Mouse (Mus musculus) granulocyte monocyte progenitor cell, adult 5-6 weeks (primary cell): Measurements from ENCODE around the gene Gm49384. TPM values are rescaled to one million over a fixed set of nuclear protein-coding genes. Genes with fewer than 3 reads are reported as not detected.

ENCODE experiments used
- ATAC-seq: replicated peaks from 2 replicates; pipeline ENCODE4 v1.8.0; 2016; ENCODE audit warnings: mild to moderate bottlenecking, moderate TSS enrichment, inconsistent platforms; ENCODE audit not compliant: poor library complexity, severe bottlenecking
- total RNA-seq, 2 experiments: library from RNA; stranded (forward) in 1 of 2; stranded (reverse) in 1 of 2; fragments of 200-712, 200-1000 nt in 1 of 2; fragments of >200 nt in 1 of 2; fragmentation: Nextera tagmentation in 1 of 2; gene quantifications; 2 replicates each; pipeline ENCODE4 v1.2.3; 2014 to 2017

The Gm49384 gene
- total RNA-seq (2014; fragmentation: Nextera tagmentation) (7.2 and 16.0 TPM in 2 replicates), total RNA-seq (2017) (13.7 and 38.3 TPM in 2 replicates)

- ATAC-seq: no peak
Measured at GRCm38 (mm10) chr12:69204052-69204833, at the start of gene Gm49384. Gene Gm49384 (minus strand): TSS chr12:69204267.

- ATAC-seq: no peak
Measured at GRCm38 (mm10) chr12:69253806-69254205, 49.7 kb upstream of the Gm49384 start.

GRCm38 (mm10) chr12:69250756-69251155, 46.7 kb upstream of the Gm49384 start:
- no peak for ATAC-seq

- peak; percentile 30; the same call in 1 of the 2 replicates for ATAC-seq
Measured at GRCm38 (mm10) chr12:69249766-69250165, 45.7 kb upstream of the Gm49384 start.

GRCm38 (mm10) chr12:69241771-69242431, 37.8 kb upstream of the Gm49384 start:
- ATAC-seq: peak; percentile 91

- no peak for ATAC-seq
Measured at GRCm38 (mm10) chr12:69241405-69241770, 37.3 kb upstream of the Gm49384 start.

GRCm38 (mm10) chr12:69240876-69241275, 36.8 kb upstream of the Gm49384 start, which contains the start of gene Klhdc1:
Gene Klhdc1 (plus strand): TSS chr12:69241176.
- ATAC-seq: no peak

GRCm38 (mm10) chr12:69238284-69238683, 34.2 kb upstream of the Gm49384 start:
- no peak for ATAC-seq

GRCm38 (mm10) chr12:69235782-69236181, 31.7 kb upstream of the Gm49384 start:
- ATAC-seq: no peak

GRCm38 (mm10) chr12:69229251-69229650, 25.2 kb upstream of the Gm49384 start:
- ATAC-seq: peak; percentile 62

- ATAC-seq: peak; percentile 96
Measured at GRCm38 (mm10) chr12:69227776-69228466, 23.9 kb upstream of the Gm49384 start, which contains the start of gene Pole2. Gene Pole2 (minus strand): TSS chr12:69228195.

GRCm38 (mm10) chr12:69220613-69221277, 16.7 kb upstream of the Gm49384 start:
- no peak for ATAC-seq

GRCm38 (mm10) chr12:69216587-69216986, 12.5 kb upstream of the Gm49384 start:
- ATAC-seq: no peak

- ATAC-seq: no peak
Measured at GRCm38 (mm10) chr12:69215000-69215785, 11.1 kb upstream of the Gm49384 start.

GRCm38 (mm10) chr12:69214393-69214792, 10.3 kb upstream of the Gm49384 start:
- peak; percentile 88 for ATAC-seq

- ATAC-seq: no peak
Measured at GRCm38 (mm10) chr12:69213186-69213777, 9.2 kb upstream of the Gm49384 start.

GRCm38 (mm10) chr12:69211057-69211456, 7.0 kb upstream of the Gm49384 start:
- no peak for ATAC-seq

- no peak for ATAC-seq
Measured at GRCm38 (mm10) chr12:69210056-69210979, 6.3 kb upstream of the Gm49384 start.
